Mouse (Mus musculus) gastrocnemius, adult 8-10 months (tissue): ENCODE measurements around the gene Cfp. TPM values are rescaled to one million over a fixed set of nuclear protein-coding genes. Genes with fewer than 3 reads are reported as not detected.
A peak's percentile ranks its signal among the peaks of the same experiment; 100 is the strongest.

Experiments used
- DNase-seq, 2 experiments: peaks; one replicate each; pipeline ENCODE4 v3.0.0; 2022; ENCODE audit warnings: low spot score in 2 of 2
- total RNA-seq, 4 experiments: library from RNA; stranded (reverse); gene quantifications; 2 replicates each; pipeline ENCODE4 v1.2.4; 2022

Gene Cfp
- 1 to 10 TPM; 1.3 to 4.5 (median 2.1) TPM for total RNA-seq

DNA sequence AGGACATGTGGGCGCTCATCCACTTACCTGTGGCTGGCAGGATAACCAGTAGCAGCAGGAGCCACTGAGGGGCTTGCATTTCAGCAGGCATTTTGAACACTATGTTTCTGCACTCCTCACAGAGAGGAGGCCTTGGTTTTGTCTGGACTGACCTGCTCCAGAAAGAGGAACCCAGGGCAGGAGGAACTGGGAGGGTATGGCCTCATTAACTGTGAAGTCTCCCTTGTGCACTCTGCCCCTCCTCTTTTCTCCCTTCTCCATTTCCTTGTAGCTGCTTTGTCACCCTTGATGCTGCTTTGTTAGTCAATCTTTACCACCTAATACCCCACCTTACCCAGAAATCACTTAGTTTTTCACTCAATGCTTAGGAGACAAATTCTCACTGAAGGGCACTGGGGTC lies at the start of gene Cfp:
Gene Cfp, minus strand, starts transcription at position 192 of the 400 bp plus-strand sequence.
- DNase-seq, result no peak

DNA sequence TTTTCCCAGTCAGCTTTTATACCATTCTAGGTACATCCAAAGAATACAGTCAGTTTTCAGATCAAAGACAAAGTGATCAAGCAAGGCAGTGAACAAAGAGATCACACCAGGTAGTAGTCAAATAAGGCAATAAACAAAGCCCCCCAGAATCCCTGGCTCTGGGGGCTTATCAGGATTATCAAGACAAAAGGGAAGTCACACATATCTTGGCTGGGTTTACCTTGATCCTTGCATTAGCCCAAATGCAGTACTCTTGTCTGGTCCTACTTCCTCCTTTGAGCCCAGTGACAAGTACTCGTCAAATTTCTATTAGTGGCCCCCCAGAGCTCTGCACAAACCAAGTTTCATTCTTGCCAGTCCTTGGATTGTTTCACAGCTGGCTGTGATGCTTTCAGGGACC lies 49.5 kb upstream of the Cfp start:
- DNase-seq, result no peak

- DNase-seq, result peak; percentile 72 to 73
Measured at GRCm38 (mm10) chrX:20961477-20962378, 30.4 kb upstream of the Cfp start, which contains the start of gene Uxt. Gene Uxt, minus strand, starts transcription at chrX:20962017.

GRCm38 (mm10) chrX:20950191-20950880 lies 19.0 kb upstream of the Cfp start, which contains the start of gene Elk1:
Gene Elk1, minus strand, starts transcription at chrX:20950608.
- peak; percentile 65 to 79 for DNase-seq

DNA sequence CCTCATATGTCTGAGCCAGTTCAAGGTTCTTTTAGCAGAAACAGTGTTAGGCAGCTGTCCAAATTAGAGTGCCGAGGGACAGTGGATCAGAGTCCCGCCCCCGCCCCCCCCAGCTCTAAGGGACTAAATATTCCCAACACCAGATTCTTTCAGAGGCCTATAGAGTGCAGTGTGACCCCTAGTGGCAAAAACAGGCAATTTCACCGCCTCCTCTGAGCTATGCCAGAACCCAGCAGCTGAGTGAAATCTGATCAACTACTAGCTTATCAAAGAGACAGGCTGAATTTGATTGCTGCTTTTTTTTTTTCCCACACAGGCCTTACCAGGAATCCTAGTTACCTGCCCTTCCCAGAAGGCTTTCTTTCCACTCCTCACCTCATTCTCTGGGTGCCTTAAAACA lies 14.7 kb upstream of the Cfp start:
- DNase-seq, result peak; percentile 21 to 39

GRCm38 (mm10) chrX:20931963-20932362 lies 608 bp upstream of the Cfp start:
- DNase-seq, result no peak

DNA sequence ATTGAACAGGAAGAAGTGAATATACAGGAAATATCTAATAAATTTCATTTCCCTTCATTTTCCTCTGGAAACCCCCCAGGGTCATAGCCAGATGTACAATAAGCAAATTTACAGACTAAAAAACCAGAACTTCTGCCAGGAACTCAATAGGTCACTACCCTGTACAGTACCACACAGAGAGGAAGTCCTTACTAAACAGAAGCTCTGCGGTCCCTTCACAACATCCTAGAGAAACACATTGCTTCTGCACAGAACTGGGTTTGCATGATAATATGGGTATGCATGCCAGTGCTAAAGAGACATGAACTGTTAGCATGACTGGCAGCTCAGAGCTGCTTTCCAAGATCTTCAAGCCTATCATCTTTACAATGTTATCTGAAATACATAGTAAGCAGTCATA lies 1.5 kb downstream of the Cfp start:
- DNase-seq, result no peak

DNA sequence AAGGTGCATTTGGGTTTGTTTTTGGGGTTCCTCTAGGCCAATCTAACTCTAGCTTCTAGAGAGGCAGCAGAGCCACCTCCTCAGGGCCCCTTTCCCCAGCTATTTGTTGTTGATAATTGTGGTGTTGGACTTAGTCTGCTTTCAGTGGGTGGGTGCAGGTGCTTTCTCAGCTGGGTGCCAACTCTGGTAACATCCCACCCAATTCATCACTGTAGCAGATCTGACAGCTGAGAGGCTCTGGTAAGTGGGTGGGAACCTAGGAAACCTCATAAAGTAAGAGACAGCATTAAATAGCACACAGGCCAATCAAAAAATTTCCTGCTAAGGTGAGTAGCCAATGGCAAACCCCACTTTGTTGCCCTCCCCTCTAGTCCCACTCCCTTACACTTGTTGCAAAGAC lies 6.4 kb downstream of the Cfp start:
- DNase-seq, result no peak

DNA sequence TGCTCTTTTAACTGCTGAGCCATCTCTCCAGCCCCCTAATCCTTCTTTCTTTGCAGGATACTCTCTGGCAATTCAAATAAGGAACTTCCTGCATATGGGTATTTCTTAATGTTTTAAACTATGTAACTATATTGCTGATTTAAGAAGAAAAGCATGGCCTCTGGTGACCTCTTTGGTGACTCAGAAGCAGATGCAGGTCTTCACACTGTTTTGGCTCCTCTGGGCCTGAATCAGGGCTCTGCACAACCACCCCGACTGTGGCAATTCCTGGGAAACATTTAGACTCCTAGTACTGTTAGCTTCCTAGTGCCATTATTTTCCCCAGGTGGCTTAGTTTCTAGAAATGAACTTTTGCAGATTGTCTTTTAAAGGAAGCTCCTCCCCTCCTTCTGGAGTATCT lies 7.8 kb downstream of the Cfp start:
- no peak for DNase-seq

DNA sequence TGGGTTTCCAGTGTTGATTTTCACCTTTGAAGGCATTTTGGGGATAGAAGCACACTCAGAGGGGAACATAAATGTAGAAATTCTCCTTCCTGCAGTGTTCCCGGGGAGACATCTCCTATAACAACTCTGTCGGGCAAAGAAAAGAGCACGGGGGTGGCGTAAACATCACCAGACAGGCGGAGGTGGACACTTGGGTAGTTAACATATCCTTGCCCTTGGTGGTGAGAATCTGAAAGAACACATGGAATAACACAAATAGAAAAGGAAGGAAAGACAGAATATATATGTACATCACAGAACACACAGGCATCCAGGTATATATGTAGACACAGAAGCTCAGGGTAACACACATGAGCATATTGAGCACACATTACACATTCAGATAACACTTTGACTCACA lies 10.0 kb downstream of the Cfp start:
- DNase-seq, result no peak

GRCm38 (mm10) chrX:20920844-20921364 lies 10.5 kb downstream of the Cfp start, which contains the start of gene Syn1:
Gene Syn1, minus strand, starts transcription at chrX:20921004.
- peak; percentile 24 to 47 for DNase-seq

DNA sequence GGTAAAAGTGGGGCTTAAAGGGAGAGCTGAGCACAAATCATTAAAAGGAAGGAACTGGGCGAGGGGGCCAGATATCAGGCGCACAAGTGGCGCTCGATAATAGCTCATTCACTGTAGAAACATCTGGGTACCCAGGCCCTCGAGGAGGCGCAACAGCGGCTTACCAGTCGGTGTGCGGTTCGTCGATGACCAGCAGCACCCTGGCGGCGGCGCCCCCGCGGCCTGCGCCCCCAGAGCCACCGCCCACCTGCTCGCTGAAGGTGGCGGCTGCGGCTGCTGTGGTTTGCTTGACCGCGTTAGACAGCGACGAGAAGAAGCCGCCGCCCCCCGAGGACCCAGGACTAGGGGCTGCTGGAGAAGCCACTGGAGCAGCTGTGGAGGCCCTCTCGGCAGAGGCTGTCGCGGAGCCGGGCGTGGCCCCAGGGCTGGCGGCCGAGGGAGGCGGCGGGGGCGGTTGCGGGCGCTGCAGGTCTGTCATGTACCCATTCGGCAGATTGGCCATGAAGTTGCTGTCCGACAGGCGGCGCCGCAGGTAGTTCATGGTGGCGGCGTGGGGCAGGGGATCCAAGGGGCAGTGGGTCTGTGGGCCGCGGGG lies 11.0 kb downstream of the Cfp start:
- no peak for DNase-seq

GRCm38 (mm10) chrX:20915075-20915474 lies 16.3 kb downstream of the Cfp start:
- no peak for DNase-seq

DNA sequence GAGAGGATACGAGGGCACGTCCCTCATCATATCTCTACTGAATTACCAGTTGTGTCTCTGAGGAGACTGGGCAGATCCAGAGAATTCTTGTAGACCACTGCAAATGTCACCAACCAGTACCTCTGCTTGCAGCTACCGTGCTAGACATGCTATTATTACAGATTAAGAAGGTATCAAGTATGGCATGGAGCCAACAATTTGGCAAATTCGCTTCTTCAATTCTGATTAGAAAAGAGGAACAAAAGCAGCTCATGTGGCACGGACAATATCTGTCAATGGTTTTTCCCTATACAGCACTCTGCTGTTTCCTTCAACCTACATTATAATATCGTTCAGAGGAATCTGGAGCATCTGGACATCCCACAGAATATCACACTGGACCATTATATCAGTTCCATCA lies 17.6 kb downstream of the Cfp start:
- no peak for DNase-seq

DNA sequence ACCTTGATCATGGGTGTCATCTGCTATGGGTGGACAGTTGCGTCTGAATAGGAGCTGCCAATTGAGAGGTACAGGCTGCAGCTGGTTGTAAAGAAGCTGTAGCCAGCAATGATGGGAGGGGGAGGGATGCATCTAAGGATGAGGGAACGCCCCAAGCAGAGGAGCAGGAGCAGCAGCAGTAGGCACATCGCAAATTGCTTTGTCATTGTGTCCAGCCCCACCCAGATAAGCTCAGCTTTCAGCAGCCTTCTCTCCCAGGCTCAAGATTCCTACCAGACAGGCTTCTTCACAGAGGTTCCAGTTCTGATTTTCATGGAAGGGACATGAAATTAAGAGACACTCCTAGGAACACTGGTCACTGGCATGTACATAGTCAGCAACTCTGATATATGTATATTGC lies 21.3 kb downstream of the Cfp start:
- DNase-seq, result no peak

Other genes starting within 250 kb of the Cfp start
- gene Cdk16, start 243.6 kb downstream of the Cfp start, total RNA-seq, result 100 to 1,000 TPM; 105 to 130 (median 120) TPM
- 1 to 10 TPM; 1.7 to 2.3 (median 2.1) TPM for gene Usp11, start 227.6 kb downstream of the Cfp start, total RNA-seq
- gene Araf, start 133.7 kb downstream of the Cfp start, total RNA-seq, result 100 to 1,000 TPM; 102 to 107 (median 105) TPM
- under 1 TPM in 3 of 4 experiments, not detected in 1; 0.36 to 0.99 (median 0.59) TPM for gene Timp1, start 61.4 kb downstream of the Cfp start, total RNA-seq
- under 1 TPM in 1 of 4 experiments, not detected in 3; 0.10 TPM for gene Syn1, start 10.6 kb downstream of the Cfp start, total RNA-seq
- gene Elk1, start 19.1 kb upstream of the Cfp start, total RNA-seq, result 1 to 10 TPM; 5.6 to 6.9 (median 6.1) TPM
- 10 to 100 TPM; 28.9 to 38.7 (median 37.2) TPM for gene Uxt, start 30.5 kb upstream of the Cfp start, total RNA-seq
- gene Zfp182, start 130.8 kb upstream of the Cfp start, total RNA-seq, result 1 to 10 TPM; 1.2 to 1.3 (median 1.3) TPM
- not detected for gene Spaca5, start 136.9 kb upstream of the Cfp start, total RNA-seq
- under 1 TPM; 0.10 to 0.19 (median 0.16) TPM for gene Zfp300, start 158.0 kb upstream of the Cfp start, total RNA-seq
- gene Ssxa1, start 184.3 kb upstream of the Cfp start, total RNA-seq, result not detected
- not detected for gene Gm21876, start 244.1 kb upstream of the Cfp start, total RNA-seq